Mouse (Mus musculus) thymus, adult 2 months (tissue): ENCODE results near the gene Jag2. TPM values are rescaled to one million over a fixed set of nuclear protein-coding genes. Genes with fewer than 3 reads are reported as not detected.
A peak's percentile ranks its signal among the peaks of the same experiment; 100 is the strongest.

Experiments
- DNase-seq: peaks from one replicate; pipeline ENCODE4 v3.0.0; 2021
- H3K27ac ChIP-seq: fragments of 200-500 bp; 2 replicates; pipeline ENCODE4 v1.5.1; 2012; ENCODE audit warnings: low read length, control low read depth; ENCODE audit not compliant: control insufficient read depth, insufficient read depth
- H3K27me3 ChIP-seq: fragments of 200-500 bp; 2 replicates; pipeline ENCODE4 v1.6.1; 2012; ENCODE audit warnings: mild to moderate bottlenecking, low read length, moderate library complexity, mixed read lengths; ENCODE audit not compliant: control insufficient read depth, insufficient read depth
- H3K36me3 ChIP-seq: fragments of 200-500 bp; 2 replicates; pipeline ENCODE4 v1.6.1; 2012; ENCODE audit warnings: mild to moderate bottlenecking, low read length, moderate library complexity; ENCODE audit not compliant: control insufficient read depth, insufficient read depth
- H3K4me1 ChIP-seq: fragments of 200-500 bp; replicated peaks from 2 replicates; pipeline ENCODE4 v1.6.1; 2012; ENCODE audit warnings: low read length; ENCODE audit not compliant: control insufficient read depth, insufficient read depth
- H3K4me3 ChIP-seq: fragments of 200-500 bp; 2 replicates; pipeline ENCODE4 v1.5.1; 2012; ENCODE audit warnings: mild to moderate bottlenecking, low read length, control low read depth, moderate library complexity; ENCODE audit not compliant: control insufficient read depth, insufficient read depth
- CTCF ChIP-seq: fragments of 200-500 bp; IDR thresholded peaks from 2 replicates; pipeline ENCODE4 v1.5.1; 2012; ENCODE audit warnings: mild to moderate bottlenecking, control low read depth, low read length, moderate library complexity, borderline replicate concordance; ENCODE audit not compliant: control insufficient read depth, poor library complexity, insufficient read depth; ENCODE audit errors: extremely low read depth
- POLR2A ChIP-seq: fragments of 200-500 bp; IDR thresholded peaks from 2 replicates; pipeline ENCODE4 v1.6.1; 2012; ENCODE audit warnings: mild to moderate bottlenecking, low read length, control low read depth, moderate library complexity; ENCODE audit not compliant: control insufficient read depth, poor library complexity, insufficient read depth; ENCODE audit errors: extremely low read depth
- WGBS: fragments of 180-500 bp; shearing (Covaris S2); methylation state at CpG from one replicate; pipeline ENCODE4 v1.1.7; 2018; 5-methylcytosine and 5-hydroxymethylcytosine counted together
- polyA plus RNA-seq: library from polyadenylated mRNA; depleted of rRNA; stranded (reverse); fragments of >200 nt; gene quantifications from 2 replicates; pipeline ENCODE4 v1.2.3, GENCODE M21; 2012

The Jag2 gene
- polyA plus RNA-seq, 1 experiment = 61.5 TPM

GRCm38 (mm10) chr12:112952433-112952832 is 22.9 kb upstream of the Jag2 start:
- 25% methylated on average over 8 of the region's 8 CpGs for WGBS
- H3K4me3 ChIP-seq = no peak overlapping the region
- peaks cover 29% of the 10 kb centered on the region for H3K4me1 ChIP-seq
- no peaks in the 10 kb centered on the region for H3K27me3 ChIP-seq
- no peak overlapping the region for H3K27ac ChIP-seq
- TF ChIP-seq CTCF (no peak), POLR2A (no peak)
- H3K36me3 ChIP-seq = no peaks in the 10 kb centered on the region
- no peak for DNase-seq

- H3K4me3 ChIP-seq = no peak overlapping the region
- no peaks in the 10 kb centered on the region for H3K36me3 ChIP-seq
- TF ChIP-seq CTCF (no peak), POLR2A (no peak)
- no peak for DNase-seq
- H3K4me1 ChIP-seq = peaks cover 25% of the 10 kb centered on the region
- no peaks in the 10 kb centered on the region for H3K27me3 ChIP-seq
- 31% methylated on average over 7 of the region's 7 CpGs for WGBS
- H3K27ac ChIP-seq = no peak overlapping the region
These were observed 21.7 kb upstream of the Jag2 start for GRCm38 (mm10) chr12:112951150-112951842.

GRCm38 (mm10) chr12:112950761-112951129 is 21.2 kb upstream of the Jag2 start:
- DNase-seq = no peak
- WGBS = 20% methylated on average over 6 of the region's 6 CpGs
- H3K27ac ChIP-seq = no peak overlapping the region
- peak overlapping the region; percentile 47 for H3K4me3 ChIP-seq
- no peaks in the 10 kb centered on the region for H3K36me3 ChIP-seq
- H3K27me3 ChIP-seq = no peaks in the 10 kb centered on the region
- H3K4me1 ChIP-seq = peaks cover 24% of the 10 kb centered on the region
- TF ChIP-seq CTCF (no peak), POLR2A (no peak)

- peak overlapping the region; percentile 47 for H3K4me3 ChIP-seq
- WGBS = under 1% methylated on average over 58 of the region's 58 CpGs
- H3K27ac ChIP-seq = no peak overlapping the region
- no peaks in the 10 kb centered on the region for H3K27me3 ChIP-seq
- peak; percentile 79 for DNase-seq
- TF ChIP-seq CTCF (no peak), POLR2A (no peak)
- peaks cover 24% of the 10 kb centered on the region for H3K4me1 ChIP-seq
- no peaks in the 10 kb centered on the region for H3K36me3 ChIP-seq
These were observed 20.6 kb upstream of the Jag2 start for GRCm38 (mm10) chr12:112950040-112950760.

- DNase-seq = peak; percentile 47
- WGBS = 39% methylated on average over 4 of the region's 4 CpGs
- TF ChIP-seq POLR2A (no peak), CTCF (no peak)
- no peaks in the 10 kb centered on the region for H3K27me3 ChIP-seq
- peaks cover 22% of the 10 kb centered on the region for H3K4me1 ChIP-seq
- H3K27ac ChIP-seq = no peak overlapping the region
- no peak overlapping the region for H3K4me3 ChIP-seq
- no peaks in the 10 kb centered on the region for H3K36me3 ChIP-seq
These were observed 17.7 kb upstream of the Jag2 start for GRCm38 (mm10) chr12:112947307-112947706.

GRCm38 (mm10) chr12:112943669-112944068 is 14.1 kb upstream of the Jag2 start:
- 92% methylated on average over 2 of the region's 2 CpGs for WGBS
- Histone ChIP-seq H3K4me1 (peaks cover 19% of the 10 kb centered on the region), H3K27ac (no peak overlapping the region), H3K36me3 (no peaks in the 10 kb centered on the region), H3K27me3 (no peaks in the 10 kb centered on the region), H3K4me3 (no peak overlapping the region)
- TF ChIP-seq POLR2A = no peak
- no peak for TF ChIP-seq CTCF
- DNase-seq = no peak
